Mouse (Mus musculus) lung, postnatal 0 days (tissue): ENCODE measurements around the gene Naa80.

ENCODE experiments used
- CTCF ChIP-seq: IDR thresholded peaks from 2 replicates; pipeline ENCODE4 v1.5.1; 2016; ENCODE audit warnings: antibody characterized with exemption, mild to moderate bottlenecking
- EP300 ChIP-seq: IDR thresholded peaks from 2 replicates; pipeline ENCODE4 v1.6.1; 2016; ENCODE audit warnings: antibody characterized with exemption, mild to moderate bottlenecking, control low read depth

DNA sequence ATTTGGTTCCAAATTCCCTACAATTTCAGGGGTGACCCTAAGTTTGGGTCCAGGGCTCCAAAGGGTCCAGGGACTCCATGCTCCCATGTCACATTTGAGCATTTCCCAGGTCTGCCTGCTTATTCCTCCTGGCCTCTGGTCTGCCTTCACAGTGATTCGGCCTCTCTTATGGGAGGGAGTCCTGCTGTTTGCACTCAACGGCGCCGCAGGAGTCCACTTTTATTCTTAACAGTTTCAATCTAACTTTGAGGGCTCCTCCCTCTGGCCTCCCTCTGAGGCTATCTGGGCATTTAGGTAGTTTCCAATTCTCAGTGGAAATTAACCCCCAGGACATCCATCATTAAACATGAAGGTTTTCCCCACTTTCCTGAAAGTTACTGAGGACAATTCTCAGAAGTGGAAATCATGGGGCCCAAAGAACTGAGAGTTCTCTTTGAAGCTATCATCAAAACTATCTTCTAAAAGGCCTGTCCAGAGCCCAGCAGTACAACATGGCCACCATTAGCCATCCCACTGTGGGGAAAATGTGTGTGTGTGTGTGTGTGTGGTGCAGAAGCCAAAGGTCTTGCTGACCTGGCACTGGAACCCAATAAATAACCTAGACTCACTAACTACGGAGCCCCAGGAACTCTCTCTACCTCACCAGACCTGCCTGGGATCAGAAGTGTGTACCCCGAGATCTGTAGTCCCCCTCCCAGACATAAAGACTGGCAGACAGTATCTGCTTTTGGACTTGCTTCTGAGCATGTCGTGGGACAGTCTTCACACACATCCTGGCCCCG lies 15.8 kb downstream of the Naa80 start:
- TF ChIP-seq CTCF (no peak), EP300 (no peak)
